Mouse (Mus musculus) T-cell, adult 2 months (primary cell): Measurements from ENCODE around the gene Gm45808.
"Not testable (repeated sequence)": the region's sequence is repeated elsewhere in the genome, so short reads cannot be mapped to it uniquely, and the experiment has no call there.

Source experiments
- DNase-seq: peaks from one replicate; pipeline ENCODE4 v3.0.0; 2022; ENCODE audit warnings: low spot score

The Gm45808 gene

DNA sequence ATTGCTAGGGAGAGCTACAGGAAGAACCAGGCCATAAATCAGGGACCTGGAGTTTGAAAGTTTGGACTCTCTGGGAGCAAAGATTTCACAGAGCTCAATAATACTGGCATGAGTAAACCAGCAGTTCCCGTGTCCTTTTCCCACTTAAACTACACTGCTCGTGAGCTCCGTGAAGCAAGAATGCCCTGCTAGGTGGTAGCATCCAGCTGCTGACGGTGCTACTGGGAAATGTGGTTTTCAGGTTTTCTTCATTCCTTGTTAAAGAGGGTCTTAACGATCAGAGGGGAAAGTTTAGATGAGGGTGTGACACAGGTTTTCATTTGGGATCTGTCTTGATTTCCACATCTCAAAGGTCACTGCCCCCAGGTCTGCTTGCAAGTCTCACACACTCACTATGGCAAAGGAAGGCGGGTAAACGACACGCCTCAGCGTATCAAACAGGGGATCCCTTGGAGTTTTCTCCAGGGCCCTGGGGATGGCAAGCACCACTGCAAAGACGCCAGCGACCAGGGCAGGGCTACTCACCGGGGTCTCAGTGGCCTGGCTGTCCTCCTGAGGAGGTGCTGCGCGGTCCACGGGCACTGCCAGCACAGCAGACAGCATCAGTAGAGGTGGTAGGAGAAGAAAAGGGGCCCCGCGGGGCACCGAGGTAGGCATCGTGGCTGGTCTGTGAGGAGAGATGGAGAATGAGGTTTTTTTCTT, 22.7 kb upstream of the Gm45808 start:
- no peak for DNase-seq

DNA sequence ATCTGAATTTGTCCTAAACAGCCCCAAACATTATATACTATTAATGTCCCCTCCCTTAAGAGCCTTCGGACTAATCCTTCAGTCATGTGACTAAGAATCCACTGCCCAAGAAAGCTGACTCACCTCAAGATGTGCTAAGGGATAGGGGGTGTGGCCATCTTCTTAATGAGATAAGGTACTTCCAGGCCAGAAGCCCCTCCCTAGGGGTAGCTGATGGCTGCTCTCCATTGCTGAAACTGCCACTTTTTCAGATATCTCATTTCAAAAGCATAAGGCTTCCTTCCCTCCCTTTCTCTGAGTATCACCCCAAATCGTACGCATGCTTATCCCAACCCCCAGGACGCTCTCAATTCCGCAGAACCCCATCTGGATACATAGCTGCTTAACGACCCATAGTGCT, 21.9 kb upstream of the Gm45808 start:
- no peak for DNase-seq

DNA sequence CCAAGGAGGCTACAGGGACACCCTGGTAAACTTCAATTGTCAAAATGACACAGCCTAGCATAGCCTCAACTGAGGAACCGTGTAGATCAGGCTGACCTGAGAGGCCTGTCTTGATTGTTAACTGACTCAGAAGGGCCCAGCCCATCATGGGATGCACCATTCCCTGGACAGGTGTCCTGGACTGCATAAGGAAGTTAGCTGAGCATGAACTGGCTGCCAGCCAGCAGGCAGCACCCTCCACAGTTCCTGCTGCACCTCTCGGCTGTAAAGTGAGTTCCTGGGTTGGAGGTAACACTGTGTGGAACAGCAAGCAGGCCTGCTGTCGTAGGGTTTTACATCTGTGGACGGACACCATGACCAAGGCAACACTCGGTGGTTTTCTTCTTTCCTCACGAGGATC, 21.0 kb upstream of the Gm45808 start:
- DNase-seq = no peak

DNA sequence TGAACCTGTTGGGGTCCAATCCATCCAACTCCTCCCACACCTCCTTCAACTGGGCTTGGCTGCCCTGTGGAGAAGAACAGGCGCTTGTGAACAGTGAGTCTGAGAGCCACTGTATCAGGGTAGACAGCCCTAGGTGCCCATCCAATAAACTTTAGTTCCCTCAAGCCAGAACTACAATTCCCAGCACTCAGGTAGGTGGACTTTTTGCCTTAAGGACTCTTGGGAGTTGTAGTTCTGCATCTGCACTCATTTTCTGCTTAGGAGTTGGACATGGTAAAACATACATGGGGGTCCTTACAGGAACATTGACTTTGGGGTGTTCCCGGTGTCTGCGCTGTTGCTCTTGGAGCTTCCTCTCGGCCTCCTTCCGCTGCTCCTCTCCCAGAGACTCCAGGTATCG, 11.8 kb upstream of the Gm45808 start:
- no peak for DNase-seq

DNA sequence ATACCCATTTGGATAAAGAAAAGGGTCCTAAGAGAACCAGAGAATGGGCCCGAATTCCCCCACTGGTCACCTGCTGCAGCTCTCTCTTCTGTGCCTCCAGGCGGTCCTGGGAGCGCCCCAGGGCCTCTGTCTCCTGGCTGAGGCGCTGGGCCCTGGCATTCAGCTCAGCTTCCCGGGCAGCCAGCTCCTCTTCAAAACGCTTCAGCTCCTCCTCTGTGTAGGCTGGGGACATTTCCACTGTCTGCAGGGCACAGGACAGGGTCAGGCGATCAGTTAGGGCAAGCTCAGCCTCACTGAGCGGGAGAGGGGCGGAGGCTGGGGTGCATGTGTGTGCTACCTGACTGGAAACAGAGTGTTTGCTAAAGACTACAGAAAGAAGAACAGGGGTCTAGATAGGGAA, 7.9 kb upstream of the Gm45808 start:
- no peak for DNase-seq

DNA sequence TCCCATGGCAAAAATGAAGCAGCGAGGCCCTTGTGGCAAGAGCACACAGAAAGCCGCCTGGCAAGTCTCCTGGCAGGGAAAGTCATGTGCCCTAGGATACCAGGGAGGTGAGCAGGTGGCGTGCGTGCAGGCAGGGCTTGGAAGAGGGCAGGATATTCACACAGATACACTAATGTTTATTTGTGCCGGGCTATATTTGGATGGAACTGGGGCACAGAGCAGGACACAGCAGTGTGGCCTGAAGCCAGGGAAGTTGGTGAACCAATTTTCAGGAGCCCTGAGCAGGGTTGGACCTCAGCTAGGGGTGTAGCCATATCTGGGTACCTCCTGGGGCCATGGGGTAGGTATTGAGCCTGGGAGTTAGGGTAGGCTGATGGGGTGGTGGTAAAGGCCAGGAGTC, 6.3 kb upstream of the Gm45808 start:
- no peak for DNase-seq

DNA sequence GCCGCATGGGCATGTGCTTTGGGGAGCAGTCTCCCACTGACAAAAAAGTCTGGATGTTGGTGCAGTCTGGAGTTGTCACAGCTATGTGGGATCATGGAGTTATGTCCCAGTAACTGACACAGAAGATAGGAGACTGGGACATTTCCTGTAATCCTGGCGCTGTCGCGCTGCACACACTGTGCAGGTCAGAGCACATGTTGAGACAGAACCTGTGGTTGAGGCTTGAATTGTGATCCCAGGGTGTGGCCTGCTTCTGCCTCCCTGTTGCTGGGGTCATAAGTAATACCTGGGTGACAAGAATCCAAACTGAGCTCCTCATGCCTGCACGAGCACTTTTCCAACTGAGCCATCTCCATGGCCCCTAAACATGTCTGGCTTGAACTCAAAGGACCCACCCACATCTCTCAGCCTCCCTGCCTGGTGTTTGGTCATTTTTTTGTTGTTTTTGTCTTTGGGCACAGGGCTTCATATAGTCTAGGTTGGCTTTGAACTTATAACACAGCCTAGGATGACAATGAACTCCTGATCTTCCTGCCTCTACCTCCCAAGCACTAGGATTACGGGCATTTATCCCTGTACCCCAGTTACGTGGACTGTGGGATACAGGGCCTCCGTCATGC, 5.7 kb upstream of the Gm45808 start:
- DNase-seq = no peak

DNA sequence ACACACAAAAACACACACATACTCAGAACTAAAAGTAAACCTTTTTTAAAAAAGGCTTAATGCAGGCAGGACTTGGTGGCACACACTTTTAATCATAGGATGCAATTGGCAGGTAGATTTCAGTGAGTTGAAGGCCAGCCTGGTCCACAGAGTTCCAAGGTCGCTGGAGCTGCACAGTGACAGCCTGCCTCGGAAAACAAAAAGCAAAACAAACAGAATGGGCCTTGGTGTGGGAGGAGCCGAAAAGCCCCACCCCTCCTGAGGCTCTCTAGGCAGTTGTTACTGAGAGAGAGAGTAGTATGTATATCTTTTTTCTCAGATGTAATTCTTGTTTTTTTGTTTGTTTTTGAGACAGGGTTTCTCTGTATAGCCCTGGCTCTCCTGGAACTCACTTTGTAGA, 4.7 kb upstream of the Gm45808 start:
- no peak for DNase-seq

DNA sequence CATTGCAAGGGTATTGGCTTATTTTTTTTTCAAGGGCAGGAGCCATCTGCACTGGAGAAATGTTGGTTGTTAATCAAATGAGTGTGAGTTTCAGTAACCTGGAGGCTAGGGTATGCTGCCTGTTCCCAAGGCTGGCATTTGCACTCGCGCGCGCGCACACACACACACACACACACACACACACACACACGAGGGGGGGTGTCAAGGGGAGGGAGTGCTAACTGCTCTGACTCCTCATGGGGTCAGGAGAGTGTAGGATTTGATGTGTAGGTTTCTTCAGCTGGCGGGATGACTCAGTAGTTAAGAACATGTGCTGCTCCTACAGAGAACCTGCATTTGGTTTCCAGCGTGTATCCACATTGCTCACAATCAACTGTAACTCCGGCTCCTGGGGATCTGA, 4.2 kb upstream of the Gm45808 start:
- DNase-seq = no peak

DNA sequence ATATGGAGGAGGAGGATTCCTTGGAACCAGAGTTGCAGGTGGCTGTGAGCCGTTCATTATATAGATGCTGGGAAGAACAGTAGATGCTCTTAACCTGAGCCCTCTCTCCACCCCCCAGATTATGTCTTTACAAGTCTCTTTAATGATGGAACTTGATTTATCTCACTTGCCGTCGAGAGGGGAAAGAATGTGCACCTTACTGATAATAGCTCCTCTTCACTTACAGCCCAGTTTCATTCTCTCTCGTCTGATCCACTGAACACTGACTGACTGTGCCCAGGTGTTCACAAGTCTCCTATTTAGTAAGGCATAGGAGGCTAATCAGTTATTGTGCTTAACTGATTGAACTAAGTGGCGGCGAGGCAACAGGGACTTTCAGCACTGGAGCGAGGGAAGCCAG, 3.0 kb upstream of the Gm45808 start:
- DNase-seq = no peak

DNA sequence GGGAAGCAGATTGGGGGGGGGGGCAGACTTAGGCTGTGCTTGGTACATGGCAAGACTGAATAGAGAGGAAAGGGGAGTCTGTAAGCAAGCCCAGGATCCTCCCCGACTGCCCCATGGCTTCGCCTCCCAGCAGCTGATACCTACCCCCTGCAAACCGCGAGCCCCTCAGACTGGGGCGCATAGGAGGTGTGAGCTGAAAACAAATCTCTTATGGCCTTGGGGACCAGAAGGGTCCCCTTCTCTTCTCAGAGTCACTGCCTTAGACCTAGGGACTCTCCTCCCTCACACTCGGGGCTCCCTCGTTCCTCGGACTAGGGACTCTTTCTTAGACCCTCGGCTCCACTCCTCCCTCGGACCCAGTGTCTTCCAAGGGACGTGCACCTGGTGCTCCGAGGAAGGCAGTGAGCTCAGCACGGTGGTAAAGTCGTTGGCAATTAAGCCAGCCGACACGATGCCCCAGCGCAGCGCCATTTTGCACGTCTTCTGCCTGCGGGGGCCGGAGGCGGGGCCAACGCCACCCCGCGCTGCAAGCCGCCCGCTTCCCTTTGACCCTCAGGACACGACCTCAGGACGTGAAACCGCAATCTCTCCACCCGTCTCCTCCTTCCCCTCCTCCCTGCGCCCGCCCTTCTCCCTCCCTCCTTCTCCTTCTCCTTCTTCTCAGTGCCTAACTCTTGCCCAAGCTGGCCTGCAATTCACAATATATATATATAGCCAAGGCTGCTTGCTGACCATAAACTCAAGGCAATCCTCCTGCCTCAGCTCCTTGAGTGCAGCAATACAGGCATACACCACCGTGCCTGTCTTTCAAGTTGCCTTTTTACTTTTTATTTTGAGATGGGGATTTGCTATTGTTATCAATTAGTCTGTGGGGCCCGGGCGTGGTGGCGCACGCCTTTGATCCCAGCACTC, 1.9 kb upstream of the Gm45808 start, which contains the start of gene Dhdh:
TSS of gene Dhdh (minus strand) at position 513 of the 912 bp plus-strand sequence.
- DNase-seq = peak; percentile 31

DNA sequence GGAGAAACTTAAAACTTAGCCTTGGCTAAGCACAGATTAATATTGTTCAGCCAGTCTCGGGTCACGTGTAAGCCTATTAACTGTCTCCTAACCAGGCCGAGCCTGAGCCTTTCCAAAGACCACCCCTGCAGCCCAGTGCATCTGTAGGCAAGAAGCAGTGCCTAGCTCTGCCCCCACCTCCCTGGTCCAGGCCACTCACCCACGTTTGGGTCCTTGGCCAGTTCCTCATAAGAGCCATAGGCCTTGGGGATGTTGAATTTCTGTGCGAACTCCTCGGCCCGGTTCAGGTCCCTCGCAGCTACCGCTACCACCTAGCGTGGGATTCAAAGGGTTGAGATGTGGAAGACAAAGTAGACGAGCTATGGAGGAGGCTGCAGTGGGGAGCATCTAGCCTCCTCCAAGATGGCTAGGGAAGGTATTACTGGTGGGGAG, 1.3 kb upstream of the Gm45808 start:
- no peak for DNase-seq

DNA sequence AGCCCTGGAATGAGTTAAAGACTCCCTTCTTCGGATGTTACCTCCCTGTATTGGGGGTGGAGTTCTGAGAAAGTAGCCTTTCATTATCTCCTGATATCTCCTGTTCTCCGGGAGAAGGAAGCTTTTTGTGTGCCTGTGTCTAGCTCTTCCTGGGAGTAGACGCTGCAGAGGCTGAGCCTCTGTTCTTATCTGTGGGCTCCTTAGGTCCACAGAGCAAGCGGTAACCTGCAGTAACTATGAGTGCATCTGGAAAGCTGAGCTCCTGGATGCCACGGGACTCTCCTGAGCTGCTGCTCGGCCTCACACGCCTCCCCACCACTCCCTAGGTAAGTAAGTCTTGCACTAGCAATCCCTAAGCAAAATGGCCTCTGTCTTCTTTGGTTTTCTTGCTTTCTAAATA, 453 bp downstream of the Gm45808 start:
- no peak for DNase-seq

DNA sequence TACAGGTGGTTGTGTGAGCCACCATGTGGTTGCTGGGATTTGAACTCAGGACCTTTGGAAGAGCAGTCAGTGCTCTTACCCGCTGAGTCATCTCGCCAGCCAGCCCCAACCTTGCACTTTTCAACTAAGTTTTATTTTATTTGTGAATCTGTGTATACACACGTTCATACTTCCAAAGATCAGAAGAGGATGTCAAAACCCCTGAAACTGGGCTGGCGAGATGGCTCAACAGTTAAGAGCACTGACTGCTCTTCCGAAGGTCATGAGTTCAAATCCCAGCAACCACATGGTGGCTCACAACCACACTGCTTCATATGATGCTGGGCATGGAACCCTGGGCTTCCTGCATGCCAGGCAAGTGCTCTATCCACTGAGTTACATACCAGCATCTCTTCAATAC, 1.6 kb downstream of the Gm45808 start:
- DNase-seq = not testable (repeated sequence)

DNA sequence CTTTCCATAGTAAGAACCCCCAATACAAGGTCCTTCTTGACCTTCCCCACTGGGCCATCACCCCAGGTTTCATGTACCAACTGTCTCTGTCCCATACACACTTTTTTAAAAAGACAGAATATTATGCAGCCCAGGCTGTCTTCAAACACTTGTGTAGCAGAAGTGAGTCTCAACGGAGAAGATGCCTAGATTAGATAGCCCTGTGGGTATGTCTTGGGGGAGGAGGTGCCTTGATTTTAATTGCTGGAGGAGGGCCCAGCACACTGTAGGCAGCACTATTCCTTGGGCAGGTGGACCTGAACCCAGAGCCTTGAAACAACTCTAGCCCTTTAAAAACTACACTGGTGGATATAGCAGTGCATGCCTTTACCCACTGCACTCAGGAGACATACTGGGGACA, 4.4 kb downstream of the Gm45808 start:
- no peak for DNase-seq

DNA sequence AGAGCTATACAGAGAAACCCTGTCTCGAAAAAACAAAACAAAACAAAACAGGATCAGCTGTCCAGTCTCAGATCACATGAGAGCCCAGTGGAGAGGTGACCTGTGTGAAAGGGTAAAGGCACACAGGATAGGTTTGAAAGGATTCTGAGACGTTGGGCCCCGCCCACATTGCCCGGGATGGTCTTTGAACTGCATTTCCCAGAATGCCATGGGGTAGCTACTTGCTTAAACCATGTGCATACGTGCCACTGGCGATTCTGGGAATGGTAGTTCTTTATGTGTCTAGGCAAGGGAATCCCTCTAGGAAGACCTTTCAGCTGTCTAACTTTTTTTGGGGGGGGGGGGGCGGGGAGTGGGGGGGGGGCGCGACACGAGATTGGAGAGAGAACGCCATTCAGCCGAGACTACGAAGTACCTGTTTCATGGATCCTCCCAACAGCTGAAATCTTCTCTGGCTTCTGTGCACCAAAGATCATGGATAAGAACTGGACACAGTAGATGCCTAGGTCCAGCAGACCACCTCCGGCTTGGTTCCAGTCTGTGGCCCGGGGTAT, 5.2 kb downstream of the Gm45808 start, which contains the start of gene Tulp2:
TSS of gene Tulp2 (plus strand) at position 504 of the 554 bp plus-strand sequence.
- peak; percentile 57 for DNase-seq

DNA sequence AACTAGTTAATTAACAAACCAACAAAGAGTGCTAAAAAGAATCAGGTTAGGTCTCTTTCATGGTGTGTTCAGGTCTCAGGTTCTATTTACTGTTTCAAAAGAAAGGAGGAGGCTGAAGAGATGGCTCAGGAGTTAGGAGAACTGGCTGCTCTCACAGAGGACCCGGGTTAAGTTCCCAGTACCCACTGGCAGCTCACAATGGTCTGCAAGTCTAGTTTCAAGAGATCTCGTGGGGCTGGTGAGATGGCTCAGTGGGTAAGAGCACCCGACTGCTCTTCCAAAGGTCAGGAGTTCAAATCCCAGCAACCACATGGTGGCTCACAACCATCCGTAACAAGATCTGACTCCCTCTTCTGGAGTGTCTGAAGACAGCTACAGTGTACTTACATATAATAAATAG, 6.3 kb downstream of the Gm45808 start:
- not testable (repeated sequence) for DNase-seq

DNA sequence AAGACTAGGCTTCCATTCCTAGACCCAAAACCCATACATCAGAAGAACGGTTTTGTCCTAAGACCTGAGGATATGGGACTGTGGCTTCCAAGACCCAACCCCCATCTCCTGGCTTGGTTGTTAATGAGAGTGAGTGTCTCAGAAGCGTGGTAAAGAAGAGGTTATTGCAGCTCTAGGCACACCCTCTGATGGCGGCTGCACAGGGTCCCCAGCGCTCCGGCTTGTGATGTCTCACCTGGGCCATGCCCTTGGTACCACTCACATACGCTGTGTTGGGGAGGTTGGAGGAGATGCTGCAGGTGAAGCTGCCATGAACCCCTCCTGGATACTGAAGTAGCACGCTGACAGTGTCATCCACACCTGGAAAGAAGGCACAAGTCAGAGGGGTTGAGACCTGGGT, 7.8 kb downstream of the Gm45808 start:
- no peak for DNase-seq

DNA sequence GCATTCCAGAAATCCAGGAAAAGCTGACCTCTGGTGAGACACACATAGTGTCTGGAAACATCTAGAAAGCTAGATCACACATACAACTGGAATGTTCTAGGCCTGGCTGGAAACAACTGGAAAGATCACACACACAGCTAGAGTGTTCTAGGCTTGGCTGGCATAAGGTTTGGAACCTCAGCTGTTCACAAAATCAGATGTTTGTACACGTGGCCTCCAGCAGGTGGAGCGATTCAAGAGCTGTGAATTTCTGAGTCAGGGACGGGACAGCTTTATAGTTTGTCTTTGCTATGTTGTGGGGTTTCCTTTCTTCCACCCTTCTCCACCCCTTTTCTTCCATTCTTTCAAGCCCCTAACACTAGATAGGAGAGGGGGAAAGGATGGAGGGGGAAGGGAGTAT, 9.6 kb downstream of the Gm45808 start:
- DNase-seq = peak; percentile 68

DNA sequence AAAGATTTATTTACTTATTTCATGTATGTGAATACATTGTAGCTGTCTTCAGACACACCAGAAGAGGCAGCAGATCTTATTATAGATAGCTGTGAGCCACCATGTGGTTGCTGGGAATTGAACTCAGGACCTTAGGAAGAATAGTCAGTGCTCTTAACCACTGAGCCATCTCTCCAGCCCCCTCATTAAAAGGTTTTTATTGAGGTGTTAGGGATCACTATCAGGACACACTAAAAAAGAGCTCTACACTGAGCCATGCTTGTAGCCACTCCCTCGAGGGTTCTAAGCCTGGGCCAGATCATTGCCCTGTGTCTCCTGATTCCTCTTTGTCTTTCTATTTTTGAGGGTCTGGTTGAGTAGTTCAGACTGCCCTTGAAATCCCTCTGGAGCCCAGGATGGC, 10.2 kb downstream of the Gm45808 start:
- no peak for DNase-seq

DNA sequence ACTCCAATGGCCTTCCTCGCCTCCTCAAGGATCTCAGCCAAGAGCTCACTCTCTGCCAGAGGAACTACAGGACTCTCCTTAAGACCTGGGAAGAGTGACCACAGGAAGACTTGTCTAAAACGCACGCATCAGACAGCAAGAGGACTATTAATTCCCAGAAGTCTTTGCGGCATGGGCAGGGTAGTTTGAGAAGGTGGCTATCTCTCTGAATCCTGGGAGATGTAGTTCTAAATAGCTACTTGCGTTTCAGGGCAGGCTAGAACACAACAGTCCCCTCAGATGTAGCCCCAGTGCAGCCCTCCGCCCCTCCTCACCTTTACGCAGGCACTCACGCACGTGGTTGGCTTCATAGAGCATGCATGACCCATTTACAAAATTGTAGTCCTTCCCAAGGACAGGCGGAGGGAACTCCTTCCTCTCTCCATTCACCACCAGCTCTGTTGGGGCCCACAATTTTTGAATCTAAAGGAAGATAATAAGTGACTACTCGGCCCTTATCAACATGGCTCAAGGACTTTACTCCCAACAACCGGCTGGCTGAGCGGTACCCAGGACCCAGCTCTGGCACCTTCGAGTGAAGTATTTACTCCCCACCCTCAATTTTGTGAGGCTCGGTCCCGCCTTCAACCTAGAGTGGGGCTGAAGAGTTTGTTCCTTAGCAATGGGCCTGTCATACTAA, 11.2 kb downstream of the Gm45808 start:
- DNase-seq = no peak

DNA sequence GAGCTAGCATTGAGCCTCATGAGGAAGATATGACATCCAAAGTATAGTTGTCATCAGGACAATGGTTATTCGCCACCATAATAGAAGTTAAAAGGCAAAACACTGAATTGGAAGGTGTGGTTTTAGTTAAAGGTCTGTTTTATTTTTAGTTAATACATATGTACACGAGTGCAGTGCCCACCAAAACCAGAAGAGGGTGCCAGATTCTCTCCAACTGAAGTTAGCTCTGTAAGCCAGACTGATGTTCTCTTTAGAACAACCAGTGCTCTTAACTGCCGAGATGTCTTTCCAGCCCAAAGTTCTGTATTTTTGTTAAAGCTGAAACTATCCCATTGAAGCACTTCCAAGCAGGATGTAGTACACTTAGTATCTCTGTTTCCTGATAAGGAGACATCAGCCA, 15.7 kb downstream of the Gm45808 start:
- DNase-seq = peak; percentile 67
